Mouse (Mus musculus) MEL (cell line): Measurements from ENCODE around the gene Hs6st1. TPM values are rescaled to one million over a fixed set of nuclear protein-coding genes. Genes with fewer than 3 reads are reported as not detected.

Source experiments
- DNase-seq: peaks from one replicate; pipeline ENCODE4 v3.0.0; 2011; ENCODE audit warnings: low read depth, low spot score
- H3K27ac ChIP-seq: 2 replicates; pipeline ENCODE4 v1.5.1; 2012; ENCODE audit warnings: low read depth, mild to moderate bottlenecking, control low read depth, low read length, moderate library complexity; ENCODE audit not compliant: control insufficient read depth
- H3K27me3 ChIP-seq, 2 experiments: fragments of 150-350 bp in 1 of 2; sonication (generic) in 1 of 2; 2 replicates each; pipeline ENCODE4 v1.6.1; 2012; ENCODE audit warnings: low read length in 2 of 2, mild to moderate bottlenecking in 2 of 2, improper control_type of control experiment in 1 of 2, moderate library complexity in 1 of 2; ENCODE audit not compliant: insufficient read depth in 2 of 2, control insufficient read depth in 1 of 2
- H3K36me3 ChIP-seq, 2 experiments: 2 replicates each; pipeline ENCODE4 v1.6.1; 2012 to 2014; ENCODE audit warnings: low read length in 2 of 2, improper control_type of control experiment in 1 of 2, inconsistent platforms in 1 of 2, mild to moderate bottlenecking in 1 of 2; ENCODE audit not compliant: insufficient read depth in 2 of 2, control insufficient read depth in 1 of 2
- H3K4me1 ChIP-seq, 2 experiments: fragments of 150-350 bp in 1 of 2; sonication (generic) in 1 of 2; 2 replicates each; pipeline ENCODE4 v1.6.1; 2012; ENCODE audit warnings: low read length in 2 of 2, improper control_type of control experiment in 1 of 2, mild to moderate bottlenecking in 1 of 2; ENCODE audit not compliant: insufficient read depth in 2 of 2, control insufficient read depth in 1 of 2
- H3K4me3 ChIP-seq, 2 experiments: fragments of 150-350 bp in 1 of 2; sonication (generic) in 1 of 2; 2 replicates each; pipeline ENCODE4 v1.5.1; 2012; ENCODE audit warnings: low read depth in 2 of 2, low read length in 2 of 2, mild to moderate bottlenecking in 2 of 2, moderate library complexity in 2 of 2, control low read depth in 1 of 2, improper control_type of control experiment in 1 of 2; ENCODE audit not compliant: control insufficient read depth in 1 of 2, insufficient read depth in 1 of 2
- H3K79me2 ChIP-seq: 2 replicates; pipeline ENCODE4 v1.6.1; 2012; ENCODE audit warnings: mild to moderate bottlenecking, low read length, moderate library complexity; ENCODE audit not compliant: control insufficient read depth, poor library complexity, insufficient read depth
- H3K9ac ChIP-seq: 2 replicates; pipeline ENCODE4 v1.6.1; 2012; ENCODE audit warnings: low read depth, mild to moderate bottlenecking, control low read depth, low read length, moderate library complexity; ENCODE audit not compliant: control insufficient read depth, poor library complexity, severe bottlenecking
- H3K9me3 ChIP-seq: fragments of 150-350 bp; sonication (generic); replicated peaks from 2 replicates; pipeline ENCODE4 v1.6.1; 2012; ENCODE audit warnings: mild to moderate bottlenecking, low read length, improper control_type of control experiment, moderate library complexity; ENCODE audit not compliant: insufficient read depth
- BHLHE40 ChIP-seq: IDR thresholded peaks from 2 replicates; pipeline ENCODE4 v1.6.1; 2012; ENCODE audit warnings: low read depth, mild to moderate bottlenecking, inconsistent platforms, low read length, improper control_type of control experiment, borderline replicate concordance
- EP300 ChIP-seq, 2 experiments: IDR thresholded peaks; 2 replicates each; pipeline ENCODE4 v1.6.1; 2011; ENCODE audit warnings: improper control_type of control experiment in 2 of 2, low read length in 2 of 2, low read depth in 1 of 2, mild to moderate bottlenecking in 1 of 2
- GABPA ChIP-seq: IDR thresholded peaks from 2 replicates; pipeline ENCODE4 v1.6.1; 2012; ENCODE audit warnings: low read depth, mild to moderate bottlenecking, inconsistent platforms, low read length, improper control_type of control experiment, moderate library complexity
- GATA1 ChIP-seq: IDR thresholded peaks from 2 replicates; pipeline ENCODE4 v1.6.1; 2011; ENCODE audit warnings: low read depth, low read length, improper control_type of control experiment
- HCFC1 ChIP-seq: IDR thresholded peaks from 2 replicates; pipeline ENCODE4 v1.6.1; 2012; ENCODE audit warnings: low read depth, mild to moderate bottlenecking, inconsistent platforms, low read length, improper control_type of control experiment, moderate library complexity
- KAT2A ChIP-seq: conservative IDR thresholded peaks from 2 replicates; pipeline ENCODE4 v1.6.1; 2012; ENCODE audit warnings: low read depth, low read length, improper control_type of control experiment, inconsistent platforms
- MAFK ChIP-seq: IDR thresholded peaks from 2 replicates; pipeline ENCODE4 v1.6.1; 2011; ENCODE audit warnings: low read depth, mild to moderate bottlenecking, low read length, improper control_type of control experiment, borderline replicate concordance
- MAX ChIP-seq: IDR thresholded peaks from 2 replicates; pipeline ENCODE4 v1.6.1; 2011; ENCODE audit warnings: low read length, improper control_type of control experiment
- NELFE ChIP-seq: IDR thresholded peaks from 2 replicates; pipeline ENCODE4 v1.6.1; 2011; ENCODE audit warnings: low read depth, low read length, improper control_type of control experiment
- NRF1 ChIP-seq: IDR thresholded peaks from 2 replicates; pipeline ENCODE4 v1.6.1; 2014; ENCODE audit warnings: low read depth, mild to moderate bottlenecking, inconsistent platforms, low read length, improper control_type of control experiment, moderate library complexity; ENCODE audit not compliant: poor library complexity, insufficient read depth, severe bottlenecking
- POLR2A ChIP-seq, 2 experiments: IDR thresholded peaks; 2 replicates each; pipeline ENCODE4 v1.6.1; 2011 to 2012; ENCODE audit warnings: low read length in 2 of 2, mild to moderate bottlenecking in 2 of 2, control low read depth in 1 of 2, improper control_type of control experiment in 1 of 2, low read depth in 1 of 2, moderate library complexity in 1 of 2; ENCODE audit not compliant: control insufficient read depth in 1 of 2, insufficient read depth in 1 of 2, poor library complexity in 1 of 2
- POLR2AphosphoS5 ChIP-seq: IDR thresholded peaks from 2 replicates; pipeline ENCODE4 v1.6.1; 2012; ENCODE audit warnings: low read depth, borderline replicate concordance, mild to moderate bottlenecking, inconsistent platforms, low read length, moderate library complexity, mixed read lengths
- USF2 ChIP-seq, 2 experiments: IDR thresholded peaks; 2 replicates each; pipeline ENCODE4 v1.6.1; 2011 to 2012; ENCODE audit warnings: improper control_type of control experiment in 2 of 2, low read length in 2 of 2, borderline replicate concordance in 1 of 2, inconsistent platforms in 1 of 2, low read depth in 1 of 2, mild to moderate bottlenecking in 1 of 2; ENCODE audit not compliant: insufficient read depth in 1 of 2
- polyA plus RNA-seq, 2 experiments: library from polyadenylated mRNA; stranded (reverse) in 1 of 2; unstranded in 1 of 2; fragments of >175 nt in 1 of 2; fragments of >200 nt in 1 of 2; gene quantifications; 2 replicates each; pipeline versions ENCODE4 v1.2.1 to v1.2.4; 2012; ENCODE audit warnings: low replicate concordance in 2 of 2, low read depth in 1 of 2; ENCODE audit not compliant: insufficient read length in 2 of 2, insufficient read depth in 1 of 2, missing spikeins in 1 of 2
- total RNA-seq: library from RNA; depleted of rRNA; stranded (reverse); fragments of 300-350 nt; gene quantifications from 2 replicates; pipeline ENCODE4 v1.2.3, GENCODE M21; 2012

Gene Hs6st1
- total and polyA plus RNA-seq, 3 experiments, result 33.0 to 52.0 (median 45.7) TPM

GRCm38 (mm10) chr1:36059351-36059750 is 8.8 kb upstream of the Hs6st1 start:
- H3K4me3 ChIP-seq, result no peak overlapping the region
- peaks cover 0 to 24% of the 10 kb centered on the region in 2 experiments; a peak in 3 of 4 replicates for H3K4me1 ChIP-seq
- H3K79me2 ChIP-seq, result no peaks in the 10 kb centered on the region
- no peak for DNase-seq
- H3K36me3 ChIP-seq, result peaks cover 0 to 5% of the 10 kb centered on the region in 2 experiments; a peak in 2 of 4 replicates
- no peaks in the 10 kb centered on the region for H3K9me3 ChIP-seq
- TF ChIP-seq EP300 (IDR thresholded peaks at IDR 0.05; ENCODE audit: low read depth in 1 of 2, low read length in 2 of 2), result 0 out of 4 replicates have a peak, but pooled peaks of 1 of the 2 experiments have one; percentile 13
- TF ChIP-seq MAFK, result no peak
- H3K27ac ChIP-seq, result no peak overlapping the region
- no peaks in the 10 kb centered on the region for H3K27me3 ChIP-seq
- H3K9ac ChIP-seq, result no peak overlapping the region

- Histone ChIP-seq H3K9ac (no peak overlapping the region), H3K4me3 (no peak overlapping the region), H3K79me2 (no peaks in the 10 kb centered on the region), H3K27me3 (no peaks in the 10 kb centered on the region), H3K4me1 (peaks cover 0 to 19% of the 10 kb centered on the region in 2 experiments; a peak in 3 of 4 replicates), H3K9me3 (no peaks in the 10 kb centered on the region), H3K36me3 (no peaks in the 10 kb centered on the region), H3K27ac (no peak overlapping the region)
- no peak for DNase-seq
- TF ChIP-seq GATA1 (no peak), BHLHE40 (no peak), GABPA (no peak), POLR2A (IDR thresholded peaks at IDR 0.05; ENCODE audit: control insufficient read depth in 1 of 2, insufficient read depth in 1 of 2, low read depth in 1 of 2, low read length in 2 of 2, poor library complexity in 1 of 2) (no peak), MAFK (no peak), USF2 (IDR thresholded peaks at IDR 0.05; ENCODE audit: borderline replicate concordance in 1 of 2, insufficient read depth in 1 of 2, low read depth in 1 of 2, low read length in 2 of 2) (no peak), KAT2A (no peak), POLR2AphosphoS5 (no peak), NRF1 (no peak), MAX (no peak), HCFC1 (no peak), NELFE (no peak)
These were observed 7.9 kb upstream of the Hs6st1 start for GRCm38 (mm10) chr1:36059959-36060953.
